Mouse (Mus musculus) c-Kit-positive CD71-positive TER-119-positive erythroid progenitor cells, embryonic 14.5 days (primary cell): ENCODE results near the gene Thada.

Source experiments
- DNase-seq: peaks from one replicate; pipeline ENCODE4 v3.0.0-alpha.2; 2013; ENCODE audit warnings: low spot score

The Thada gene

DNA sequence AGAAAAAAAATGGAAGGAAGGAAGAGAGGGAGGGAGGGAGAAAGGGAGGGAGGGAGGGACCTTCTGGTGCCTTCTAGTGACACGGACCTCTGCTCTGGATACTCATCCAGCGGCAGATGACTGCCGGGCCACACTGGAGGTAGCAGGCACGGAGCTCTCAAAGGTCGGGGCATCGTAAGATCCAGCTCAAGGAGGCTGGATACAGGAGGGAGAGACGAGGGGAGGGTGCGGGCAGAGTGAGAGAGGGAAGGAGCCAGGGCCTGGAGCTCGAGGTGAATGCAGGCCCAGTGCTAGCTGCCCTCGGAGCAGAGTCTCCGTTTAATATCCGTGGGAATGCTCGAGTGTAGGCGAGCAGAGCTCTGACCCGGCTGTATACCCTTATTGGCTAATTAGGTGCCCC, 307.1 kb downstream of the Thada start:
- DNase-seq, result no peak

DNA sequence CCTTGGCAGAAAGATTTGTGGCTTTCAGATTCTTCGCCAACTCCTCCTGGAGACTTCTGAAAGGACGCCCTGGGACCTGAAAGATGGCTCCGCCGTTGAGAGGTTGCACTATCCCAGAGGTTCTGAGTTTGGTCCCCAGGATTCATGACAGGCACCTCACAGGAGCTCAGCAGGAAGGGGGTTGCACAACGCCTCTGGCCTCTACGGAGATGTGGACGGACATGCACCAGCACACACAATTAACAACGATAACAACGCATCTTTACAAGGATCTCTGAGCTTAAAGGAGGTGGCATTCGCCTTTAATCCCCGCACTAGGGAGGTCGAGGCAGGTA, 307.6 kb downstream of the Thada start:
- no peak for DNase-seq

DNA sequence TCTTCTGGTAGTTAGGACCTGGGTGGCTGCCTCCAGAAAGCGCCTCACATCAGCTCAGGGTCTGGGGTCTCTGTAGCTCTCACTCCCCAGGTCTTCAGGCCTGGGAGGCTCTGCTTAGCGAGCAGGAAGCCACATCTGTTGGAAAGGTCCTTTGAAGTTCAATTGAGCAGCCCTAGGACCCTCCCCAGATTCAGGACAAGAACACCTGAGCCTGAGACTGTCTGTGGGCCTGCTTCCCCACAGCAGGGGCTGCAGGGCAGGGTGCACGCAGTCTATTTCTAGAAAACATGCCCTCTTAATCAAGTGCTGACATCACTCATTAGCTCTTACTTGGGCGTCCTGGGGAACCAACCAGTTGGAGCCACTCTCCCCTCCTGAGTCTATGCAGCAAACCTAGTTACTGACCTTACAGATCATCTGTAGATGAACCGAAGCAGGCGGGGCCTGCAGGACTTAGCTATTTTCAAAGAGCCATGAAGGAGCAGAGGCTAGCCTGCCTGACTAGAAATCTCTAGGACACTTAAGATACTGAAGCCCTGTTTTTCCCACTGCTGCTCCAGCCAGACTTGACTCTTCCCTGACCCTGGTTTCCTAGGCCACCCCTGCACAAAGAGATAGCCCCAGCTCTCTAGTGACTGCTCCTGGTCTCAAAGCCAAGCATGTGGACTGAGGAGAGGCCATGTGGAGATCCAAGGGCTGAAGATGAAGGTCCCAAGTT, 308.1 kb downstream of the Thada start:
- no peak for DNase-seq

DNA sequence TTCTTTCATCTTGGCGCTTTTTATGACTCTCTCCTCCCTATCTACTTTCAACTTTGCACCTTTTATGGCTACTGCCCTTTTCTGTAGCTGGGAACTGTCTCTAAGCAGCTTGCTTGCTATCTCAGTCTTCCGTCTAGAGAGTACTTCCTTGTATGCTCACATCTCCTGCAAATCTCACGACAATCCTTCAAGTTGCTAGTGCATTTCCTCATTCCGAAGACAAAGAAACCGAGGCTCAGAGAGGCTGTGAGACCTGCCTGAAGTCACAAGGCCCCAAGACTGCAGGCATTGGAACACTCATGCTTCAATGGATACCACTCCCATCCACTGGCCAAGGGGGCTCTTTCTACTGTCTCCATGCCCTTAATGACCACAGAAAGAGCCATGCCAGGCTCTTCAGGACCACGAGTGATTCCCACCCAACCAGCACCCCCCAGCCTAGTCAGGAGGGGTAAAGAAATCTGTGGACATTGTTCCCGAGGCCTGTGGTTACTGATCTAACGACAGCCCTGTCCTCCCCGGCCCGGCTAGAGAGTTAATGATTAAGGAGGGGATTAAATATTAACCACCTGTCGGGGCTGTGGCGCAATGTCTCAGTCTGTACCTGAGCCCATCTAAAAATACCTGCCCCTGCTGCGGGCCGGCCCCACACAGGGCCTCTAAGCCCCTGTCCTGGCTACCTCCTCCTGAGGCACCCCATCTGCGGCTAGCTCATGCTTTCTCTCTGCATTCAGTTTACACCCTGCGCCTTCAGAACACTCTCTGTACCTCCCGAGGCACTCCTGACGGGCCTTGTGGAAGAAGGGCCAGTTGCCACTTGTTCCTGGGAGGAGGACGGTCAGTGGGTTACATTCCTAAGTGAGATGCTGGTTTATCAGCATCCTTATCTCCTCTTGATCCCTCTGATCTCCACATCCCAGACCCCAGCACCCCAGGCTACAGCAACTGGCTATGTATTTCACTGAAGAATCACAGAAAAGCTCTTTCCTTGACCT, 309.0 kb downstream of the Thada start:
- DNase-seq, result no peak

DNA sequence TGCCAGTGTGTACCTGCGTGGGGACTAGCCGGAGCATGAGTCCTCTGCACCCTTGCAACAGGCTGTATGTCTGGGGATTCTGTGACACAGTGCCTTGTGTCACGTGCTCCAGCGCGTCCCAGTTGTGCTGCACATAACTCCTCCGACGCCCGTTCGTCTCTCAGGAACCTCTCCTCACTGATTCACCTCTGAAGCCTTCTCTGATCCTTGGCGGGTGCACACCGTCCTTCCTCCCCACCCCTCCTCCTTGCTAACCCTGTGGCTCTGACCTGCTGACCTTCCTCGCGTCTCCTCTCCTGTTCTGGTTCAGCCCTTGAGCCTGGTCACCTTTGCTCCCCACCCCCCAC, 309.8 kb downstream of the Thada start:
- no peak for DNase-seq

DNA sequence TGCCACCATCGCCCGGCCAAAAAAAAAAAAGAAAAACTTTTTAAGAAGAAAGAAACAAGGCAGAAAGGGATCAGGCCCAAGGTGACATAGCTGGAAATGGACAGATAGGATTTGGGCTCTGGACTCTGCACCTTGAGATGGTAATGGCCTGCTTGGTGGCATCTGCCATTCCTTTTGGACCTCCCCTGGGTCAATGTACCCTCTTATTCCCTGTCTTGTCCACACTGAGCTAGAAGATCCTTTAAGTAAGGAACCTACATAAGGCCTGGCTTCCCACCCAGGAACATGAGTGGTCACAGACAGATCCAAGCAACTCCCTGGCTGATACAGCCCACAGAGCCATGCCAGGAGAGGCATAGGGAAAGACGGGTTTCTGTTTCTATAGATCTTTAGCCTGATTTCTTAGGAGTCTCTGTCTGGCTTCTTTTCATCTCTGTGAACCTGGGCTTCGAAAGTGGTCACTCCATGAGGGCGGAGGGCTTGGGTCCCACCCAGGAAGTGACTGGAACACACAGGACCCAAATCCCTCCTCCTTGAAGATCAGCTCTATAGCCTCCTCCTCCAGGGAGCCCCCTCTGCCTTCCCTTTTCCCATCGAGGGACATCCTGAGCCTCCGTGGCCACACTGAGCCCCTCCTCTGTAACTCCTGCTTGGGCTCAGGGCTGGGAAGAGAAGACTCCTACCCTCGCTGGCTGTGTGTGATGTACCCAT, 310.3 kb downstream of the Thada start:
- no peak for DNase-seq

DNA sequence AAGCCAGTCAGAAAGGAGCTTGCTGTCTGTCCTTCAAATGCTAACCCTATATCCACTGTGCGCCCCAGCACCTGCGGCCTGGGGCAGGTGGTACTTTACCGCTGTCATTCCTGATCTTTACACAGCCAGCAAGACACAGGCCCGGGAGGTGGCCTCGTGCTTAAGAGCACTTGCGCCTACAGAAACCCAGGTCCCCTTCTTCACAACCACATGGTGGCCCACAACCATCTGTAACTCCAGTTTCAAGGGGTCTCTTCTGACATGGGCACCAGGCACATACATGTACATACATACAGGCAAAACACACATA, 311.0 kb downstream of the Thada start:
- no peak for DNase-seq

DNA sequence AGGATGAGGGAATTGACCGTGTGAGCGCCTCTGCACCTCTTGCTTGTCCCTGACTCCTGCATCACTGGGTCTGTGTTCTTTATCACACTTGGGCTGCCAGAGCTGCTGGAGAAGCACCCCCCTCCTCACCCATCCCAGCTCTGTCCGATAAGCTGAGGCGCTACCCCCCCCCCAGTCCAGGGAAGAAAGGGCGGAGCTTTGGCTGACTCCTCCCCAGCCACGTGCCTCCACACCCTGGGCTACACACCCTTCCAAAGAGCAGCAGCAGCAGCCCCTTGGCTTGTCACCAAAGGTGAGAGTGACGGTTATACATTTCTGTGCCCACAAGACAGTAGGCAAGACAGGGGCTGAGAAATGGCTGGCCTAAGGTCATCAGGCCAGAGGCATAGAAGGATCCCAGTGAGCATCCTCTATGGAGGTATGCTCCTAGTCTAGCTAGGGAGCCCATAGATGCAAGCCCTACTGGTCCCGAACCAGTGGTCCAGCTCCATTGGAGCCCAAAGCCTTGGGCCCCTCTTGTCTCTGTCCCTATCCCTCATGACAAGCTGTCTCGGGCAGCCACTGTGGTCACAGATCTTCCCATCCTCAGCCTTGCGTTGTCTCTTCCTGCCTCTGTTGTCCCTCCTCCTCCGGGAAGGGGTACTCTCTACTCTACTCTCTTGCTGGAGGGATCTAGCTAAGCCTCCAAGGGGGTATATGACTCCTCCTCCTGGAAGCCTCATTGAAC, 311.5 kb downstream of the Thada start:
- DNase-seq, result peak; percentile 70

DNA sequence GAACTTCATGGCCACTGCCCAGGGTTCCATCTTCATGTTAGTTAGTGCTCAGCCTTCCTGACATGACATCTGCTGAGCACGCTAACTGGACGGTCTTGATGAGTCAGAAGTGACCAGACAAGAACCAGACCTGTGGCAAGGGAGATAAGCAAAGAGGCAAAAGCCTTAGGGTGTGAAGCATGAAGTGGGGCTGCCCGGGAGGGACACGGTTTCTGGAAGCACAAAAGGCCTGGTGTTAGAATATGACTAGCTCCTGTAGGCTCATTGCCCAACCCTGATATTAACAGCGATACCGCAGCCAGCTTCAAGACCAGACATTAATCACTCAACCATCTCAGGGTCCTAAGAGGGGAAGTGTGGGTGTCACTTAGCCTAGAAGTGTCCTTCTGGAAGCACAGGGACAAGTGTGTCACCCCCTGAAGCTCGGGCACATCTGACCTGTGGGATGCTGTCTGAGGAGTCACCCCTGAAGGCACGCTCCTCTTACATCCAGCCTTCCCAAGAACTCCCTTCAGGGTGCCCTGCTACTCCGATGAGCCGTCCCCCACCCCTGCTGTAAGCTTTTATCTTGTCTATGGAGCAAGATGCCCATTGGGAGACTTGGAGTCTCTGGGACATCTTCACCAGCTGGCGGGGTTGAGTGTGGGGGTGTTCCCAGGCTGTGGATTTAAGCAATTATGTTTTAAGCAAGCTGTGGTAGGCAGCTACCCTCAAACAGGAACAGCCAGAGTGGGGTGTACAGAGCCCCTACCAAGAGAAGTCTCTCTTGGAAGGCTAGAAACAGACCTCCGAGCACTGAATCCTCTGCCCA, 312.8 kb downstream of the Thada start:
- peak; percentile 75 for DNase-seq

DNA sequence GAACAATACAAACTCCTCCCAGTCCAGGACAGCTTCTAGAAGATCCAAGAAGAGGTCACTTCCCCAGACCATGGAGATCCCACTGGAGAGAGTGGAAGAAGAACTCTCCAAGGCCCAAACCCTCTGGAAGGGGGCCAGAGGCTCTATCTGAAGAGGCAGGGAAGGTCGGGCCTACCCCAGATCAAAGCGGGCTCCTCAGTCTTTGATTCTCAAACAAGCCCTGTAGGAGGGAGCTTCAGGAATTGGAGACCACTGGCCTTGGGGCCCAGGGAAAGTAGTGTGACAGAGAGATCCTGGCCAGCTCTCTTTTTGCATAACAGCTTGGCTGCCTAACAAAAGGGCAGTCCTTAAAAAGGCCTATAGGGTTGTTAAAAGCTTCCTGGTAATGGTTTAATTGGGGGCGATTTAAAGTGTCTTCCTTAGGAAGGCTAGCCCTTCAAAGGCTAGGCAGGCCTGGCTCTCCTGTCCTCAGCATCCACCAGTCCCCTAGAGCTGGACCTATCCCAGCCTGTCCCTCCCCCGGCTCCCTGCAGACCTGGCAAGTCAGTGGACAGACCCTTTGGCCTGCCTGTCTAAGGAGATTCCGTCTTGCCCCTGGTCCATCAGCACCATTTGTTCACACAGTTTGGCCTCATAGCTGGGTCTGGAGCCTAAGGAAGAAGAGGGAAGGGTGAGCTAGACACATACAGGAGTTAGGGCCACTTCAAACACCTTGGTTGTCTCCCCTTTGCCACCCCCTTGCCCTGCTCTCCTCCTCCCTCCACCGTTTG, 313.6 kb downstream of the Thada start:
- no peak for DNase-seq

DNA sequence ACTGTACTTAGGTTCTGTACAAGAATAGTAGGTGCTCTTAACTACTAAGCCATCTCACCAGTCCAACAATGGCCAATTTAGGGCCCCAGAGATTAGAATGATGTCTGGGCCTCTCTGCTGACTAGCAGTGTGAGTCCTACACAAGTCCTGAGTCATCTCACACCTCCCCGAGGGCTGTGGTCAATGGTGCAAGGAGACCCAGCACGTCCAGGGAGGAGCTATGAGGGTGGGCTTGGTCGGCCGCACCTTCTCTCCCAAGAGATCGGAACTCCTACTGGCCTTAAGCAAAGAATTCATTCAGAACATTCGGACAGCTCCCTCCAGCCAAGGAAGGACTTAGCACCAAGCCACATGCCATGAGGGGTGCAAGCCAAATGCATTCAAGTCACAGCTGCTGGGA, 314.7 kb downstream of the Thada start:
- DNase-seq, result no peak

DNA sequence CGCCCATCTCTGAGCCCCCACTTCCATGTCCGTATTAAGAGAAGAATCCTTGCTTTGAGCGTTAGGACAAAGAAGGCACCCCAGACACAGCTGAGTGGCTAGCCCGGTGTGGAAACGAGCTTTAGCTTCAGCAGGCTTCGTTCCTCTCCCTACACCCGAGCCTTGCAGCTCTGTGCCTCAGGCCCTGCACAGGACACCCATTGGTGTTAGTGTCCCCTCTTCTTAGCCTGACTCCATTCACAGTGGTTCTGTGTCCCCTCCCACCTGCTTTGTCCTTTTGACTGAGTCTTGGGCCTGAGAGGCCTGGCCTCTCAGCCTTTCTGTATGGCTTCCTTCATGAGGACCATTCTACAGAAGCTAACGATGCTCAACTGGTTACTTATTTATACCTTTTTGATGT, 315.7 kb downstream of the Thada start:
- DNase-seq, result no peak

DNA sequence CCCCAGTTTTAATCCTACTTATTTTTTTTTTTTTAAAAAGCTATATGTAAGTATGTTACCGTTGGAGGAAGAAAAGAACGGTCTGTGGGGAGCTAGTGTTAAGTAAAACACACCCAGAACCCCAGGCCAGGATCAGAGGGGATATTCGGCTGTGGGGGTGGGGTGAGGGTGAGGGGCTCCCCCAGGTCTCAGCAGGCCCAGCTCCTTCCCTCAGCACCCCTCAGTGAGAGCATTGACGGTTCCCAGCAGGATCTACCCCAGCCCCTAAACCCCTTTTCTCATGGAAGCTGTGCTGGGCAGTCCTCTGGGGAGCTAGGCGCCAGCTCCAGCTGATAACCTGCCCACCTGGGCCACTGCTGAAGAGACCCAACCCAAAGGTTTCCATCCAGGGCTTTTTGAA, 316.4 kb downstream of the Thada start:
- no peak for DNase-seq

DNA sequence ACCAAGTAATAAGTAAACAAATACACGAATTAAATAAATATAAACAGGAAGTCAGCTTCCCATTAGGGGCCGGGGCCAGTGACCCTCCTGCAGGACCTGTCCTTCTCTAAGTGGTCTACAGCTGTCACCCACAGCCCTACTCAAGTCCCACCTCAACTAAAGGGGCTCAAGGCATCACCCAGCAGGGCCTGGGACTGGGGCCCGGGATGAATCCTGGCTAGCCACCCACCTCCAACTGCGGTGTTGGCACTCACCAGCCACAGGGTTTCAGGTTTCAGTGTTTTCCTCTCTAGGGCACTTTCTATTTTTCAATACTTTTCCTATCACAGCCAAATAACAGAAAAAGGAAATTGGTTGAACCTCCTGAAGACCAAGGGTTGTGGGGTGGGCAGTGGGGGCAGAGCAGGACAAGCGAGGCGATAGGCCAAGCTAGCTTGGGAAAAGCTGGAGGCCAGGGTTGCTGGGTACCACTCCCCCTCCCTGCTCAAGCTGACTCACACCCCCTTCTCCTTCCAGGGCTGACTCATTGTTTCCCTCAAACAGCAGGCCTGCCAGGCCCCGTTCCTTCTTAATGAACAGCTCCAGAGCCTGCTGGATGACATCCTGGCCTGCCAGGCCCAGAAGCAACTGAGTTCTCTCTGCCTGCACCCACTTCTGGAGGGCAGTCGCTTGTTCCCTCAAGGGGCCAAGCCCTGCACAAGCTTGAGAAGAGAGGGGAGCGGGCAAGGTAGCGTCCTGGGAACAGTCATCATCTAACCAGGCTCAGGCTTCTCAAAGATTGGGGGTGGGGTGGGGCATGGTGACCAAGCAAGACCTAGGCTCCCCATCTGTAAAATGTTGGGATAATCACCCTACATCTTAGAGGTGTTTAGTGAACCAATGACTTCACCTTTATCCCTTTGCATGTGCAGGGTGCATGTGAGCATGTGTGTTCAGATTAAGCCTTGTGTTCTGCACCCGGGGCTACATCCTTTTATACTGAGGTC, 317.2 kb downstream of the Thada start:
- peak; percentile 62 for DNase-seq

DNA sequence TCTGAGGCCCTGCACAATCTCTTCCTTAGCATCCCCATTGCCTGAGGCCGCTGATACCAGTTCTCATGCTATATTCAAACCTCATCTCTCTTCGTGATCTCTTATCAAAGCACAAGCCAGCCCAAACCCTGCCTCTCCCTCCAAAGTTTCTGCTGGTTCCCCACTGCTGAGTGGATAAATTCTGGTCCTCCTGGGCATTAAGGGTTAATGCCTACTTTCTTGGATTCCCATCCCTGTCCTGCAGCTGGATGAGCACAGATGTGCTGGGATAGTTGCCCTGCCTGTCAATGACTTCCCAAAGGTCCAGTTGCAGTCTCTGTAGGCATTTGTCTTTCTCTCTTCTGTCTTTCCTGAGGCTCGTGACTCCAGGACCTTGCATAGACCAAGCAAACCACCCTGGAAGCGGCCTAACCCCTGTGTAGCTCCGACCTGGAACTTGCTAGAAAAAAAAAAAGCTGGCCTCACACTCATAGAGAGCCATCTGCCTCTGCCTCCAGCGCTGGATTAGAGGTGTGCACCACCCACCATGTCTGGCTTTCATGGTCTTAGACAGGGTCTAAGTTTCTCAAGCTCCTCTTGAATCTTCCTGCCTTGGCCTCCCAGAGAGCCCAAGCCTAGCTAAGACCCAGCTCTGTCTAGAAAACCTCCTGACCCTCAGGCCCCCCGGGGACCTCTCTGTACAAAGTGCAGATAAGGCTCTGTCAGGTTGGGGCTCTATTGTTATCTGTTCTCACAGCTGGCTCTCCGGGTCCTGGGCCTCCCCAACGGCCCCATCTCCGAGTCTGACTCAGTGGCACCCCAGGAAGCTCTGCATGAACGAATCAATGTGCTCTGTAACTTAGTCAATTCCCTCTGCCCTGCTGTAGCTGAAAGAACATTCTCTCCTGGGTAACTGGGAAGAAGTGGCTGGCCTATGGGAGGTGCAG, 318.6 kb downstream of the Thada start:
- peak; percentile 89 for DNase-seq

DNA sequence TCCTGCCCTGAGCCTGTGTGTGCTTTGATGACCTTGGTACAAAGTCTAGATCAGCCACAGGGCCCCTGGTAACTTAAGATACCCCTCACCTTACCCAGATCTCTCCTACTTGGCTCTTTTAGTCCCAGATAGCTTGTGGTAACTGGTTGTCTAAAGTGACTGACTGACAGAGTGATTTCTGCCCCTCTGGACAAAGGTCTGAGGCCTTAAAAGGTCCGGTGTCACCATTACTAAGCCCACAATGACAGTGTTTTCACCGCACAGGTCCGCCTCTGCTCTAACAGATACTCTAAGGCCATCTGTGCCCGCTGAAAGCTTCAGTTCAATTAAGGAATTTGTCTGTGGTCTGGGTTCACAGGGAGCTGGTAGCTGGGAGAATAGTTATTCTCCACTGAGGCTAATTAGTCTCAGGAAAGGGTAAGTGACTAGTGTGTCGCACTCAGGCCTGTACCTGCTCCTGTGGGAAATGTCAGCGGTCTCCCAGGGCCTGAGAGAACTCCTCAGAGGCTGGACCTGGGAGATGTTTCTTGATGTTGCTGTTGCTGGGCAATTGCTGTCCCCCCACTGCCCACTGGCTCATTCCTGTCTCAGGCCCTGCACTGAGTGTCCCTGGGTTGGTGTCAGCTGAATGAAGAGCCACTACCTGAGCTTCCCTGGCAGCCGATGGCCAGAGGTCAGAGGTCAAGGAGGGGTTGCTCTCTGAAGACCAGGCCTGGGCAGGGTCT, 319.4 kb downstream of the Thada start:
- no peak for DNase-seq

DNA sequence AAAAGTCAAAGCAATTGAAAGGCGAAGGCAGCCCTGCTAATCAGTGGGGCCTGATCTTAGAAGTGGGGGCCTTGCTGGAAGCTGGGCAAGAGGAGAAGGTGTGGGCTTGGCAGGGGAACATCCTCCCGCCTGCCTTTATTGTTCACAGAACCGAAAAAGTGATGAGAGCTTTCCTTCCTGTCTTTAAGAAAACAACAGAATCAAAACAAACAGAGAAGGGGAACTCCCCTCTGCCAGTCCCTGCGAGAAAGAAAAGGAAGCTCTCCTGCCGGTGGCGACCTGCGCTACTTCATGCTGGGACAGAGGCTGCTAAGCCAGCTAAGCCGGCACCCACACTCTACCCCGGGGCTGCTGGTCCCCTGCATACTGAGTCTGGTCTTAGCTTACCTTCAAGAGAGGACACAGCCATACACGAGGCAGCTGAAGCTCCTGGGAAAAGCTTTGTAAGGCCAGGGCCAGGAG, 320.1 kb downstream of the Thada start:
- DNase-seq, result peak; percentile 48
